Mouse (Mus musculus) naive thymus-derived CD4-positive, alpha-beta T cell, adult 5 months (primary cell): ENCODE results near the gene 5530400C23Rik. TPM values are rescaled to one million over a fixed set of nuclear protein-coding genes. Genes with fewer than 3 reads are reported as not detected.

Experiments used
- polyA plus RNA-seq: library from polyadenylated mRNA; unstranded; fragments of 100-300 nt; shearing (Covaris generic); gene quantifications from one replicate; pipeline ENCODE4 v1.2.1, GENCODE M21; 2017

Gene 5530400C23Rik
- not detected for polyA plus RNA-seq

DNA sequence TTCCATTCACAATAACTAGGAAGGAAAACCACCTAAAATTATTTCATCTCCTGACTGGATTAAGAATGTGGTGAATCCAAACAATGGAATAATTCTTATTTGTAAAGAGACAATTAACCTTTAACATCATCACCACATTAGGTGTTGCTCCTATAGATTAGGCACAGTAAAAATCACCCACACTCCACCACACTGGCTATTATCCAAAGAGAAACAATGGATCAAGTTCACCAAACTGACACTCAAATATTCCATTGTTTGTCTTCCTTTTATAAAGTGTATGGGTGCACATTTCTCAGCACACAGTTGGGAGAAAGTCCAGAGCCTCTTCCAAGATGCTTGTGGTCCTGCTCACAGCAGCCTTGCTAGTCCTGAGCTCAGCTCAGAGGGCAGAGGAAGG lies at the start of gene 5530400C23Rik:
TSS of gene 5530400C23Rik (plus strand) at position 301 of the 400 bp plus-strand sequence.

Other genes with a start within 250 kb of the 5530400C23Rik start
- not detected for gene Tas2r140, start 236.4 kb upstream of the 5530400C23Rik start, polyA plus RNA-seq
- 16.8 TPM for gene Smim10l1, start 187.3 kb upstream of the 5530400C23Rik start, polyA plus RNA-seq